Mouse (Mus musculus): ENCODE results near the gene Tmem229b. TPM values are rescaled to one million over a fixed set of nuclear protein-coding genes. Genes with fewer than 3 reads are reported as not detected.

Tmem229b gene
- total and polyA plus RNA-seq, 3 experiments = 13.8 to 20.5 TPM; not detected in 1

DNA sequence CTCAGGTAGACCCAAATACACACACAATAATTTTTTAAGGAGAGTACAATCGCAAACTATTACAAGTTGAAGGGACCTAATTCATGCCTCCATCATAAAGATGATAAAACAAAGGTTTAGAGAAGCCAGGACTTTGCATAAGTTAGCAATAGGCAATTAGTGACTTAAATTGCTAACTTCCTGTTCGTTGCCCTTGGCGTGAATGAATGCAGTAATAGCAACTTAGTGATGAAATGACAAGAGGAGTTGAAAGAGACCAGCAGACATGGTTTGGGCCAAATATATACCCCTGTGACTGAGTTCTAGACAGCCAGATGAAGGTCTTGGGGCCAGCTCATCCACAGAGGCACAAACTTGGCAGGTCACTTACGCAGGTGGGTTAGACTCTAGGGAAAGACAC, 11.2 kb downstream of the Tmem229b start:
- Histone ChIP-seq H3K9me3 (replicated peaks; ENCODE audit: insufficient read depth, low read length) (no peaks in the 10 kb centered on the region), H3K36me3 (ENCODE audit: control insufficient read depth in 1 of 2, insufficient read depth in 2 of 2, low read length in 2 of 2) (no peaks in the 10 kb centered on the region), H3K27ac (ENCODE audit: control insufficient read depth, low read depth, low read length) (no peak overlapping the region), H3K4me1 (ENCODE audit: control insufficient read depth in 1 of 2, insufficient read depth in 2 of 2, low read length in 2 of 2) (no peaks in the 10 kb centered on the region; a peak in 1 of 4 replicates), H3K9ac (ENCODE audit: control insufficient read depth, low read depth, low read length, poor library complexity, severe bottlenecking) (no peak overlapping the region), H3K27me3 (ENCODE audit: control insufficient read depth in 1 of 2, insufficient read depth in 2 of 2, low read length in 2 of 2) (no peaks in the 10 kb centered on the region), H3K4me3 (ENCODE audit: control insufficient read depth in 1 of 2, insufficient read depth in 1 of 2, low read depth in 2 of 2, low read length in 2 of 2) (no peak overlapping the region), H3K79me2 (ENCODE audit: control insufficient read depth, insufficient read depth, low read length, poor library complexity) (no peaks in the 10 kb centered on the region)
- TF ChIP-seq ZMIZ1 (IDR thresholded peaks at IDR 0.05; ENCODE audit: low read depth, low read length) (no peak), TAL1 (IDR thresholded peaks at IDR 0.05; ENCODE audit: low read length) (no peak), TBP (IDR thresholded peaks at IDR 0.05; ENCODE audit: low read depth, low read length) (no peak), NRF1 (IDR thresholded peaks at IDR 0.05; ENCODE audit: insufficient read depth, low read depth, low read length, poor library complexity, severe bottlenecking) (no peak), EP300 (IDR thresholded peaks at IDR 0.05; ENCODE audit: low read depth in 1 of 2, low read length in 2 of 2) (no peak), POLR2A (IDR thresholded peaks at IDR 0.05; ENCODE audit: control insufficient read depth in 1 of 2, insufficient read depth in 1 of 2, low read depth in 1 of 2, low read length in 2 of 2, poor library complexity in 1 of 2) (no peak), UBTF (IDR thresholded peaks at IDR 0.05; ENCODE audit: borderline replicate concordance, insufficient read depth, low read depth, low read length) (no peak), KAT2A (conservative IDR thresholded peaks at IDR 0.05; ENCODE audit: low read depth, low read length) (no peak), MXI1 (IDR thresholded peaks at IDR 0.05; ENCODE audit: low read depth, low read length) (no peak), MAFK (IDR thresholded peaks at IDR 0.05; ENCODE audit: borderline replicate concordance, low read depth, low read length) (no peak)
- no peak for DNase-seq (ENCODE audit: low read depth, low spot score)

DNA sequence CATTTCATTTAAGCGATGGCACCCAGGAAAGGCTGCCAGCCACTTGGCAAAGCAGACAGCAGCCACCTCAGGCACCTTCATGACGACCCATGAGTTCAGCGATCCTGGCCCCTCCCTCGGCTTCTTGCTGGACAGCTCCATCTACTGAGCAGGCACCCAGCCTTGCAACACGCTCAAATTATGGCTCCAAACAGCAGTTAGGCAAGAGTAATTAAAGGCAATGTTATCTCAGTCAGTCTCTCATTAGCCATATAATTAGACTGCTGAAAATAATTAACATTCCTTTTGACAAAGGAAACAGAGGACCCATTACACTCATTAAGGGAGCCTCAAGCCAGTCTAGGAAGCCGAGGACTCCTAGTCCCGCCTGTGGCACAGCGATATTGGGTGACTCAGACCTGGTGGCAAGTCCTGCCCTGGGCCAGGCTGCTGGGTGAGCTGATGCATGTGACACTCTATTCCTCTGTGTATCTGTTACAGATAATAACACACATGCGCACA, 19.8 kb downstream of the Tmem229b start:
- H3K4me3 ChIP-seq (ENCODE audit: control insufficient read depth in 1 of 2, insufficient read depth in 1 of 2, low read depth in 2 of 2, low read length in 2 of 2) = no peak overlapping the region
- no peak for TF ChIP-seq BHLHE40 (IDR thresholded peaks at IDR 0.05; ENCODE audit: borderline replicate concordance, low read depth, low read length)
- no peak for TF ChIP-seq MXI1 (IDR thresholded peaks at IDR 0.05; ENCODE audit: low read depth, low read length)
- no peak for TF ChIP-seq MAX (IDR thresholded peaks at IDR 0.05; ENCODE audit: low read length)
- no peak for TF ChIP-seq MAFK (IDR thresholded peaks at IDR 0.05; ENCODE audit: borderline replicate concordance, low read depth, low read length)
- TF ChIP-seq ZNF384 (IDR thresholded peaks at IDR 0.05; ENCODE audit: low read depth, low read length) = no peak
- no peak for TF ChIP-seq TCF12 (IDR thresholded peaks at IDR 0.05; ENCODE audit: low read depth, low read length)
- no peak for TF ChIP-seq USF1 (IDR thresholded peaks at IDR 0.05; ENCODE audit: low read depth, low read length)
- no peak for TF ChIP-seq RCOR1 (IDR thresholded peaks at IDR 0.05; ENCODE audit: low read depth, low read length)
- TF ChIP-seq CHD1 (IDR thresholded peaks at IDR 0.05; ENCODE audit: low read depth, low read length) = no peak
- no peak for TF ChIP-seq MYB (IDR thresholded peaks at IDR 0.05; ENCODE audit: low read depth, low read length)
- no peak for TF ChIP-seq SIN3A (IDR thresholded peaks at IDR 0.05; ENCODE audit: low read length)
- no peak for TF ChIP-seq UBTF (IDR thresholded peaks at IDR 0.05; ENCODE audit: borderline replicate concordance, insufficient read depth, low read depth, low read length)
- no peak for TF ChIP-seq GATA1 (IDR thresholded peaks at IDR 0.05; ENCODE audit: low read depth, low read length)
- TF ChIP-seq TAL1 (IDR thresholded peaks at IDR 0.05; ENCODE audit: low read length) = no peak
- TF ChIP-seq HCFC1 (IDR thresholded peaks at IDR 0.05; ENCODE audit: low read depth, low read length) = no peak
- no peak for TF ChIP-seq NELFE (IDR thresholded peaks at IDR 0.05; ENCODE audit: low read depth, low read length)
- no peak for TF ChIP-seq SMC3 (IDR thresholded peaks at IDR 0.05; ENCODE audit: low read depth, low read length)
- no peak for TF ChIP-seq TBP (IDR thresholded peaks at IDR 0.05; ENCODE audit: low read depth, low read length)
- no peak for TF ChIP-seq ZMIZ1 (IDR thresholded peaks at IDR 0.05; ENCODE audit: low read depth, low read length)
- H3K9me3 ChIP-seq (replicated peaks; ENCODE audit: insufficient read depth, low read length) = no peaks in the 10 kb centered on the region
- no peak overlapping the region for H3K27ac ChIP-seq (ENCODE audit: control insufficient read depth, low read depth, low read length)
- no peaks in the 10 kb centered on the region for H3K79me2 ChIP-seq (ENCODE audit: control insufficient read depth, insufficient read depth, low read length, poor library complexity)
- no peak overlapping the region for H3K9ac ChIP-seq (ENCODE audit: control insufficient read depth, low read depth, low read length, poor library complexity, severe bottlenecking)
- peaks cover 0 to 8% of the 10 kb centered on the region in 2 experiments; a peak in 2 of 4 replicates for H3K36me3 ChIP-seq (ENCODE audit: control insufficient read depth in 1 of 2, insufficient read depth in 2 of 2, low read length in 2 of 2)
- H3K27me3 ChIP-seq (ENCODE audit: control insufficient read depth in 1 of 2, insufficient read depth in 2 of 2, low read length in 2 of 2) = no peaks in the 10 kb centered on the region
- DNase-seq (ENCODE audit: low read depth, low spot score) = no peak
- peaks cover under 1 to 15% of the 10 kb centered on the region in 2 experiments; a peak in 3 of 4 replicates for H3K4me1 ChIP-seq (ENCODE audit: control insufficient read depth in 1 of 2, insufficient read depth in 2 of 2, low read length in 2 of 2)

Measured in MEL (cell line).